Mouse (Mus musculus): ENCODE data around the gene Gm1123. TPM values are rescaled to one million over a fixed set of nuclear protein-coding genes. Genes with fewer than 3 reads are reported as not detected.

Gene Gm1123
- not detected for total RNA-seq (2021)

DNA sequence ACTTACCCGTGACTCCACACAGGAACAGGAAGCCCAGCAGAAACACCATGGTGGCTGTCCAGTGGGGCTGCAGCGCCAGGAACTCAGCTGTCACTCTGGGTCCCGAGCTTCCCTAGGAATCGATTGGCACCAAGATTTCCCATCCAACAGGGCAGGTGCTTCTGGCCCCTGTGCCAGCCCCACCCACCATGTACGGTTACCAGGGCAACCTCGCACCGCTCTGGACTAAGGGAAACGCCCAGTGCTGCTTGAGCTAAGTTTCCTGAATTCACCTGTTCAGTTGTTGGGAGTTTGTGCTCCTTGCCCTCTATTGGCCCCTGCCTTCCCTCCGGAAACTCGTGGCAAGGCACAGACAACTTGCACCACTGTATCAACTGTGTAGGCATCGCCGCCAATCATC, at the start of gene Gm1123:
Gene Gm1123, minus strand, starts transcription at position 141 of the 400 bp plus-strand sequence.
- no peak for DNase-seq (ENCODE audit: low spot score in 2 of 2)
- intact Hi-C loops (cut with DNase I), result no loop called here

DNA sequence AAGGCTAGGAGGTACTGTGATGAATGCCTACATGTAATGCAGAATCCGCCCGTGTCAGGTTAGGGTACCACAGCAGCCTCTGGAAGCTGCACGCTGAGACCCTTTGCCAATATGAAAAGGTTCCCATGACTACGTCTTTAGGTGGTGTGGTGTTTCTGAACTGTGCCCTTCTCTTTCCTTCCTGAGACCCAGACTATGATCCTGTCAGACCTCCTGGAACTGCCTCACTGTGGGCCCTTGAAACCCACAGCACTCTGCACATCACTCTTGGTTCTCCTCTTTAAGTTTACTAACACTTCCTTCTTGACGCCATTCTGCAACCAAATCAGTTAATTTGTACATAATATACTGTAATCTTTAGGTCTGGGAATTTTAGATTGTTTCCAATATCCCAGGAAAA, 46.2 kb upstream of the Gm1123 start:
- intact Hi-C loops (cut with DNase I), result no loop called here
- no peak for DNase-seq (ENCODE audit: low spot score in 2 of 2)

DNA sequence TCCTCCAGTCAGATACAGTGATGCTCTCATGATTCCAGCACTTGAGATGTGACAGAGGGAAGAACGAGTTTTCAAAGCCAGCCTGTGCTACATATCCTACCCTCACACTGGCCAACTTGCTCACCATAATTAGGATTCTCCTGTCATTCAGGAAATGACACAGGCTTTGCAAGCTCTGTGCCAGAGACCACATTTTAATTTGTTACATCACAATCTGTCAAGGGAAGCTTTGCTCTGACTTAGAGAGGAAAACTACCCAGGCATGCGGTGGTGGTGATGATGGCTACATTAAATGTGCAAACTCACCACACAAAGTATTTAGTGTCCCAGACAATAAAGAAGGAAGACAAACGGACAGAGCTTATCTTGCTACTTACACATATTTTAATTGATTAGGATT, 45.8 kb upstream of the Gm1123 start:
- intact Hi-C loops (cut with DNase I), result no loop called here
- DNase-seq (ENCODE audit: low spot score in 2 of 2), result no peak

DNA sequence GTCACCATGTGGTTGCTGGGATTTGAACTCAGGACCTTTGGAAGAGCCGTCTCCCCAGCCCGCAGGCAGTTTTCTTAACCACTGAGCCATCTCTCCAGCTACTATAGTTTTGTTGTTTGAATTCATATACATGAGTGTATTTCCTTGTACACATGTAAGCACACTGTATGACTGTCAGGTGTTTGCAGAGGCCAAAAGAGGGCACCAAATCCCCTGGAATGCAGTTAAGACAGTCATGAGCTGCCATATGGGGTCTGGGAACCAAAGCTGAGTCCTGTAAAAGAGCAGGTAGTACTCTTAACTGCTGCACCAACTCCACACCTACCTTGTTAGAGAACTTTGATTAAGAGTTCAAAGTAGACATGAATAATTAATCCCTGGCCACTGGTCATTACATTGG, 45.1 kb upstream of the Gm1123 start:
- intact Hi-C loops (cut with DNase I), result no loop called here
- DNase-seq (ENCODE audit: low spot score in 2 of 2), result no peak

- DNase-seq (ENCODE audit: low spot score in 2 of 2), result no peak
- intact Hi-C loops (cut with DNase I), result no loop called here
Observed at GRCm38 (mm10) chr9:99074462-99074861, 38.9 kb upstream of the Gm1123 start.

DNA sequence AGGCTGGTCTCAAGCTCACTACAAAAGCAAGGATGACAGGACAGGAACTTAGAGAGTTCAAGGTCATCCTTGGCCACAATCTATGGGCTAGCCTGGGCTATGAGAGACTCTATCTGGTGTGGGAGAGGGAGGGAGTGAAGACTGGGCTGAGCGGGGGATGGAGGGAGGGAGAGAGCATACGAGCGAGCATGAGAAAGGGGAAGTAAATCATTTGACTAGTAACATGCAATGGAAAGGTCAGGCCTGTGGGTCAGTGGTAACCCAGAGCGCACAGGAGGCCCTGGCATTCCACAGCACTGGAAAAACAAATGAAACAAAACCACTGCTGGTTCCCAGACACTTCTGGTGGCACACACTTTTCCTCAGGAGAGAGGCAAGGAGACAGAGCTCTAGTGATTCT, 37.0 kb upstream of the Gm1123 start:
- intact Hi-C loops (cut with DNase I), result no loop called here
- DNase-seq (ENCODE audit: low spot score in 2 of 2), result no peak

DNA sequence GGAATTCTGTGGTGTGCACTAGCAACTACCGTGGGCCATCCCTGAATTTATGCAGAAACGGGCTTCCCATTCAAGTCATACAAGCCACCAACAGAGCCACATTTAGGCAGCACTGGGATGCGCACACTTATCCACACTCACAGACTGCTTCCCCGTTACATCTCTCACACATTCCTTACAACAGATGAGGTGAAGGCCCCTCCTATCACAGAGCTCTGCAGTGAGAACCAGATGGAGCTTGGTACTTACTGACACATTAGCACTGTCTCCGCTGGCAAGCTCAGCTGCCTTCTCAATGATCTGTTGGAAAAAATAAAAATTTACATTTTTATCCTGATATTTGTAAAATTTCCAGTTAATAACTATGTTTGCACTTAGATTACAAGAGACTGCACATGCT, 29.8 kb upstream of the Gm1123 start:
- no peak for DNase-seq (ENCODE audit: low spot score in 2 of 2)
- intact Hi-C loops (cut with DNase I), result loop anchor here (5.0 kb wide), 1 partner anchor 77 kb away; the partner anchor contains the start of gene Pik3cb

- intact Hi-C loops (cut with DNase I), result loop anchor here (1.0 to 5.0 kb wide), 2 partner anchors 178 to 383 kb away; no protein-coding TSS in a partner anchor
- DNase-seq (ENCODE audit: low spot score in 2 of 2), result no peak
Observed at GRCm38 (mm10) chr9:99064216-99064615, 28.7 kb upstream of the Gm1123 start.

- intact Hi-C loops (cut with DNase I), result loop anchor here (1.0 to 5.0 kb wide), 2 partner anchors 314 to 385 kb away; no protein-coding TSS in a partner anchor
- DNase-seq (ENCODE audit: low spot score in 2 of 2), result peak; percentile 59 to 71
Observed at GRCm38 (mm10) chr9:99062544-99062943, 27.0 kb upstream of the Gm1123 start.

- no peak for DNase-seq (ENCODE audit: low spot score in 2 of 2)
- intact Hi-C loops (cut with DNase I), result no loop called here
Observed at GRCm38 (mm10) chr9:99057751-99058150, 22.2 kb upstream of the Gm1123 start.

DNA sequence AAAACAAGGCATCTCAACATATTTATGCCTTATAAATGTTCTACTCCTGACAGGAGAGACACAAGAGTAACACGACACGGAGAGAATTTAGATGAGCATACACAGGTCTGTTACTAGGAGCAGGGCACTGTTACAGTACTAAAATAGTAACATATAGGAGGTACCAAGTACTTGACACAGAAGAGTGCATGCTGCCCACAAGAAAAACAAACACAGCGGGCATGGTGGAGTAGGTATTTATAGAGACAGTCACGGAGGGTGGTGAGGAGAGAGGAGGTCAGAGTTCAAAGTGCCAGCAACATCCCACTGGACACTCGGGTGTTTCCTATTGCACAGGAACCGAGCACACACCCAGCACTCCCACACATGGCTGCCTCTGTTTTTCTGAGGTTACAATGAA, 14.2 kb upstream of the Gm1123 start:
- intact Hi-C loops (cut with DNase I), result no loop called here
- no peak for DNase-seq (ENCODE audit: low spot score in 2 of 2)

- no peak for DNase-seq (ENCODE audit: low spot score in 2 of 2)
- intact Hi-C loops (cut with DNase I), result no loop called here
Observed at GRCm38 (mm10) chr9:99048724-99049250, 13.3 kb upstream of the Gm1123 start.

GRCm38 (mm10) chr9:99044761-99045160, 9.2 kb upstream of the Gm1123 start:
- intact Hi-C loops (cut with DNase I), result no loop called here

DNA sequence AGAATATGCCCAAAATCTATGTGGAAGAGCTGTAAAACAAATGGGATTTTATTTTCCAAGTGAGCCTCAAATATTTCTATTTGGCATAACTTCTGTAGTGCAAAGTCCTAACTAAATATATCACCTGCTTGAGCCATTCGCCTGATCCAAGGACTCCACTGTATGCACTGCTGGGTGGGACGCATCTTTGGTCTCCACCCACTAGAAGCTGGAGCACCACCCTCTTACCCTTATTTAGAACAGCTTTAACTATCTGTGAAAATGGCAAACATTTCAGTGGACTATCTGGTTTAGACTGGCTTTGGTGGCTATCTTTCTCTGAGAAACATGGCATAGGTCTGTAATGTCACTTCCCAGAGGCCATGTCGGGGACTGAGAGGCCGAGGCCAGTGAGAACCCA, 7.1 kb upstream of the Gm1123 start:
- no peak for DNase-seq (ENCODE audit: low spot score in 2 of 2)
- intact Hi-C loops (cut with DNase I), result no loop called here

More at GRCm38 (mm10) chr9:99044761-99045160, 9.2 kb upstream of the Gm1123 start:
- DNase-seq (ENCODE audit: low spot score in 2 of 2), result peak in 1 of 2 experiments; percentile 18

- intact Hi-C loops (cut with DNase I), result no loop called here
- no peak for DNase-seq (ENCODE audit: low spot score in 2 of 2)
Observed at GRCm38 (mm10) chr9:99041994-99042393, 6.5 kb upstream of the Gm1123 start.

GRCm38 (mm10) chr9:99034111-99034510, 1.4 kb downstream of the Gm1123 start:
- no peak for DNase-seq (ENCODE audit: low spot score in 2 of 2)
- intact Hi-C loops (cut with DNase I), result no loop called here

- no peak for DNase-seq (ENCODE audit: low spot score in 2 of 2)
- intact Hi-C loops (cut with DNase I), result no loop called here
Observed at GRCm38 (mm10) chr9:99032031-99032430, 3.5 kb downstream of the Gm1123 start.

- no peak for DNase-seq (ENCODE audit: low spot score in 2 of 2)
- intact Hi-C loops (cut with DNase I), result no loop called here
Observed at GRCm38 (mm10) chr9:99021751-99022150, 13.8 kb downstream of the Gm1123 start.

- no peak for DNase-seq (ENCODE audit: low spot score in 2 of 2)
- intact Hi-C loops (cut with DNase I), result no loop called here
Observed at GRCm38 (mm10) chr9:99021166-99021565, 14.3 kb downstream of the Gm1123 start.

- no peak for DNase-seq (ENCODE audit: low spot score in 2 of 2)
- intact Hi-C loops (cut with DNase I), result no loop called here
Observed at GRCm38 (mm10) chr9:99017679-99018078, 17.8 kb downstream of the Gm1123 start.

DNA sequence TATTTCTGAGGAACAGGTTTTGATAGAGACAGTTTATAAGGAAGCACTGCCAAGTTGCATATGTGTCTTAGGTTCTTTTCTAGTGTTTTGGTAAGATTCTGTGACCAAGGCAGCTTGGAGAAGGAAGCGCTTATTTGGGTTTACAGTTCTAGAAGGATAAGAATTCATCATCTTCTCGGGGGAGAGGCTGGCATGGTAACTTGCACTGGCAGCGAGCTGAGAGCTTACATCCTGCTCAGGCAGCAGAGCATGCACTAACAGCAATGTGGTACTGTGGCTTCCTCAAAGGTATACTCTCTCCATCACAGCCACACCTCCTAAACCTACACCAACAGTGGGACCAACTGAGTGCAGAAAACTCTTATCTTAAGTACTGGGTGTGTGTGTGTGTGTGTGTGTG, 18.8 kb downstream of the Gm1123 start:
- DNase-seq (ENCODE audit: low spot score in 2 of 2), result peak in 1 of 2 experiments; percentile 13
- intact Hi-C loops (cut with DNase I), result no loop called here

DNA sequence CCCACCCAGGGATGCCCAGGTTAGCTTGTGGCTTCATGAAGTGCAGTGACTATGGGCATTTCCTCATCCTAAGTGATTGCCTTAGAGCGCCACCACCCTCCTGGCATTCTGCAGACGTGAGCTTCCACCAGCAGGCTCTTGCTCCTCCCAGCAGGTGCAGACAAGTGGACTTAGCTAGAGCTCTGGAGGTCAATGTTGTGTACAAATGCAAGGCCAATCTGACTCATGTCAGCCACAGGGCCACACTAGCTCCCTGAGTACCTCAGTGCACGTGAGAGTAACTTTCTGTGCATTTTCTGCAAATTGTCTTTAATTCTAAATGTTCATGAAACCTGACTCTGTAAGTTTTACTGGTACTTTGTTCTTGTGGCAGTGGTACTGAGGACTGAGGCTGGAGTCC, 19.2 kb downstream of the Gm1123 start:
- DNase-seq (ENCODE audit: low spot score in 2 of 2), result no peak
- intact Hi-C loops (cut with DNase I), result no loop called here
